Mouse (Mus musculus): ENCODE measurements around the gene Slc5a11.

DNA sequence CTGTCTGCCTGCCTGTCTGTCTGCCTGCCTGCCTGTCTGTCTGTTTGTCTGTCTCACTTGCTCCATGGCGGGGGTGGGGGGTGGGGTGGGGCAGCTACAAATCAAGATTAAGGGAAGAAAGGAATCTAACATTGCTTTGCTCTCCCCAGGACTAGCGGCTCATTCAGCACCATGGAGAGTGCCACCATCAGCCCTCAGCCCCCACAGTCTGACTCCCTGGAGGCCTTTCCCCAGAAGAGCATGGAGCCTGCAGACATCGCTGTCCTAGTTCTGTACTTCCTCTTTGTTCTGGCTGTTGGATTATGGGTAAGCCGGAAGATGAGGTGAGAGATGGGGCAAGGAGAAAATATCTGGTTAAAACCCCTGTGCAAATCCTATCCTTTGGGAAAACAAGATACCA, 20.9 kb downstream of the Slc5a11 start:
- TF ChIP-seq CTCF (IDR thresholded peaks at IDR 0.05; ENCODE audit: extremely low read depth, insufficient read depth, low read length), result no peak
- TF ChIP-seq POLR2A (IDR thresholded peaks at IDR 0.05; ENCODE audit: extremely low read depth, insufficient read depth, low read length), result no peak

Data from cortical plate, adult 2 months (tissue).